Mouse (Mus musculus) telencephalon, adult 2 months (tissue): ENCODE measurements around the gene Pcp4.

Source experiments
- DNase-seq: peaks from one replicate; pipeline ENCODE4 v3.0.0-alpha.2; 2011; ENCODE audit warnings: low read depth, low spot score

The Pcp4 gene

DNA sequence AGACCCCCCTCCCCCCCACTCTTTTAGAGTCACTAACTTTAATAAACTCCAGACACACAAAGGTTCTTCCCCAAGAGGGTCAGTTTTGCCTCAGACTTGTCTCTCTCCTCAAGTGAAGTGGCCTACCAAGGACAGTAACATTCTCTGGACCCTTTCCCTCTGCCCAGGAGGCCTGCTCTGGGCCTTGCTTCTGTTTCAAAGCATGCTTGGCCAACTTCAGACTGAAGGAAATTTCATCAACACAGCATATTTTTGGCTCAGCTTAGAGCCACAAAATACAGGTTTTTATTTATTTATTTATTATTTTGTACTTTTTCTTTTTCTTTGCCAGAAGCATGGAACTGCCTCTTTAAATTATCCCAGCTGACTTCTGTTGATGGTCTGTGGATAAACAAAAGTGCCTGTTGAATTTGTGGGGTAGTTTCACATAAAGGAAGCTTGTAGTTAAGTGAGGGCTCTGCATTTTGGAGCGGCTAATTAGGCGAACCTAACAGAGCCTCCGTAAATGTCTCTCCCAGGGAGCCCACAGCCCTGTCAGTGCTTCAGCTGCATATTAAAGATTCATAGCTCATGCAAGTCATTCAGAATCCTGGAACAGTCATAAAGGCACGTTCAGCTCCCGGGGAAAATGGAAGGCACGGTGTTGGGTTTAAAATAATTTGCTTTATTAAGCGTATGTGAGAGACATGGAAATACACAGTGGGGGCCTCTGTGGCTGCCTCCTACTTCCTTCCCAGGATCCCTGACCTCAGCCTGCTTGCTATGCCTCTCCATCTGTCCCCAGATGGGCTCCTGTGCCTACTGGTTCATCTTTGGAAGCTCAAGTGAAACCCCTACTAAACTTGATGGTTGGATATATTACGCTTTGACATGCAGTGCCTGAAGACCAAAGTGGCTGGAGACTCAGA is 96.2 kb downstream of the Pcp4 start:
- no peak for DNase-seq

DNA sequence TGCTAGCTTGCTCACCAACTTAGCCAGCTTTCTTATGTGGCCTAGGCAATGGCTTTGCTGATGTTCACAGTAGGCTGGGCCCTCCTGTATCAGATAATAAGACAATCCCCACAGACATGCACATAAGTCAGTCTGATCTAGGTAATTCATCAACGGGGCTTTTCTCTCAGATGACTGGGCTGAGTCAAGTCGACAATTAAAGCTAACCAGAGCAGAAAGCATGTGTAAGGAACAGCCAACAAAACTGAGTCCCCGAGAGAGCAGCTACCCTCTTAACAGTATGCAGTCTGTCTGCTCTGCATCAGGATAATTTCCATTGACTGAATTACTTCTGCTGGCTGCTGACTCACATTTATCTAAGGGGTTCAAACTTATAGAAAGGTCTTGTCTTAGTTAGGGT is 100.0 kb downstream of the Pcp4 start:
- DNase-seq = no peak
